Mouse (Mus musculus): Measurements from ENCODE around the gene Stxbp2. TPM values are rescaled to one million over a fixed set of nuclear protein-coding genes. Genes with fewer than 3 reads are reported as not detected.
A peak's percentile ranks its signal among the peaks of the same experiment; 100 is the strongest.

The Stxbp2 gene
- polyA plus RNA-seq, 1 experiment from 2014 or later: 243 TPM

GRCm38 (mm10) chr8:3609046-3609815 lies 21.5 kb upstream of the Stxbp2 start:
- Histone ChIP-seq H3K36me3 (ENCODE audit: inconsistent target) (peaks cover 46% of the 10 kb centered on the region), H3K4me3 (ENCODE audit: inconsistent target) (no peak overlapping the region), H3K27ac (no peak overlapping the region), H3K79me2 (ENCODE audit: inconsistent target) (no peaks in the 10 kb centered on the region)
- 56% methylated on average over 12 of the region's 12 CpGs for WGBS (ENCODE audit: missing documents)

GRCm38 (mm10) chr8:3609816-3610150 lies 21.0 kb upstream of the Stxbp2 start:
- no peak overlapping the region for H3K27ac ChIP-seq
- H3K79me2 ChIP-seq (ENCODE audit: inconsistent target): no peaks in the 10 kb centered on the region
- no peak overlapping the region for H3K4me3 ChIP-seq (ENCODE audit: inconsistent target)
- H3K36me3 ChIP-seq (ENCODE audit: inconsistent target): peaks cover 51% of the 10 kb centered on the region
- 98% methylated on average over 6 of the region's 6 CpGs for WGBS (ENCODE audit: missing documents)

- Histone ChIP-seq H3K27ac (peak within 1 kb of the TSS; percentile 46), H3K4me3 (ENCODE audit: inconsistent target) (peak within 1 kb of the TSS; percentile 99), H3K36me3 (ENCODE audit: inconsistent target) (peaks cover 32% of the 10 kb centered on the region), H3K79me2 (ENCODE audit: inconsistent target) (peaks cover 44% of the 10 kb centered on the region)
- 1% methylated on average over 36 of the region's 37 CpGs for WGBS (ENCODE audit: missing documents)
These were observed 9.4 kb upstream of the Stxbp2 start, which contains the start of the genes Xab2 and Pet100 for GRCm38 (mm10) chr8:3621199-3621970. Xab2 (minus strand) TSS chr8:3621316. Pet100 (plus strand) TSS chr8:3621548.

GRCm38 (mm10) chr8:3622119-3622518 lies 8.6 kb upstream of the Stxbp2 start:
- Histone ChIP-seq H3K27ac (no peak overlapping the region), H3K79me2 (ENCODE audit: inconsistent target) (peaks cover 44% of the 10 kb centered on the region), H3K4me3 (ENCODE audit: inconsistent target) (peak overlapping the region; percentile 99), H3K36me3 (ENCODE audit: inconsistent target) (peaks cover 24% of the 10 kb centered on the region)
- WGBS (ENCODE audit: missing documents): 74% methylated on average over 4 of the region's 8 CpGs

GRCm38 (mm10) chr8:3625445-3625844 lies 5.3 kb upstream of the Stxbp2 start, which contains the start of gene Pcp2:
Pcp2 (minus strand) TSS chr8:3625545.
- 100% methylated on average over 1 of the region's 1 CpGs for WGBS (ENCODE audit: missing documents)
- no peak within 1 kb of the TSS for H3K4me3 ChIP-seq (ENCODE audit: inconsistent target)
- peaks cover 17% of the 10 kb centered on the region for H3K79me2 ChIP-seq (ENCODE audit: inconsistent target)
- no peak within 1 kb of the TSS for H3K27ac ChIP-seq
- H3K36me3 ChIP-seq (ENCODE audit: inconsistent target): 0 out of 2 replicates have a peak, but pooled peaks cover 8% of the 10 kb centered on the region

GRCm38 (mm10) chr8:3626971-3627370 lies 3.8 kb upstream of the Stxbp2 start:
- Histone ChIP-seq H3K27ac (no peak overlapping the region), H3K79me2 (ENCODE audit: inconsistent target) (peaks cover 18% of the 10 kb centered on the region), H3K4me3 (ENCODE audit: inconsistent target) (no peak overlapping the region), H3K36me3 (ENCODE audit: inconsistent target) (0 out of 2 replicates have a peak, but pooled peaks cover 8% of the 10 kb centered on the region)
- WGBS (ENCODE audit: missing documents): 15% methylated on average over 5 of the region's 5 CpGs

GRCm38 (mm10) chr8:3628014-3628413 lies 2.7 kb upstream of the Stxbp2 start:
- Histone ChIP-seq H3K4me3 (ENCODE audit: inconsistent target) (no peak overlapping the region), H3K27ac (no peak overlapping the region), H3K79me2 (ENCODE audit: inconsistent target) (peaks cover 24% of the 10 kb centered on the region), H3K36me3 (ENCODE audit: inconsistent target) (peaks cover 10% of the 10 kb centered on the region)
- WGBS (ENCODE audit: missing documents): 80% methylated on average over 5 of the region's 5 CpGs

GRCm38 (mm10) chr8:3631478-3631875 lies 722 bp downstream of the Stxbp2 start:
- H3K27ac ChIP-seq: peak overlapping the region; percentile 83
- H3K4me3 ChIP-seq (ENCODE audit: inconsistent target): peak overlapping the region; percentile 100
- peaks cover 37% of the 10 kb centered on the region for H3K36me3 ChIP-seq (ENCODE audit: inconsistent target)
- H3K79me2 ChIP-seq (ENCODE audit: inconsistent target): peaks cover 37% of the 10 kb centered on the region
- WGBS (ENCODE audit: missing documents): 0% methylated on average over 8 of the region's 8 CpGs

- Histone ChIP-seq H3K4me3 (ENCODE audit: inconsistent target) (no peak overlapping the region), H3K79me2 (ENCODE audit: inconsistent target) (no peaks in the 10 kb centered on the region), H3K27ac (peak overlapping the region; percentile 25; the same call in 1 of the 2 replicates), H3K36me3 (ENCODE audit: inconsistent target) (peaks cover 27% of the 10 kb centered on the region)
- WGBS (ENCODE audit: missing documents): 14% methylated on average over 5 of the region's 5 CpGs
These were observed 15.0 kb downstream of the Stxbp2 start for GRCm38 (mm10) chr8:3645804-3646203.

GRCm38 (mm10) chr8:3646824-3647531 lies 16.2 kb downstream of the Stxbp2 start:
- Histone ChIP-seq H3K79me2 (ENCODE audit: inconsistent target) (no peaks in the 10 kb centered on the region), H3K36me3 (ENCODE audit: inconsistent target) (peaks cover 15% of the 10 kb centered on the region; the same call in 1 of the 2 replicates), H3K27ac (peak overlapping the region; percentile 25; the same call in 1 of the 2 replicates), H3K4me3 (ENCODE audit: inconsistent target) (no peak overlapping the region)
- 90% methylated on average over 6 of the region's 6 CpGs for WGBS (ENCODE audit: missing documents)

- peaks cover 11% of the 10 kb centered on the region; the same call in 1 of the 2 replicates for H3K36me3 ChIP-seq (ENCODE audit: inconsistent target)
- H3K79me2 ChIP-seq (ENCODE audit: inconsistent target): no peaks in the 10 kb centered on the region
- WGBS (ENCODE audit: missing documents): 80% methylated on average over 4 of the region's 4 CpGs
- H3K27ac ChIP-seq: peak overlapping the region; percentile 86
- H3K4me3 ChIP-seq (ENCODE audit: inconsistent target): no peak overlapping the region
These were observed 16.8 kb downstream of the Stxbp2 start for GRCm38 (mm10) chr8:3647561-3647960.

GRCm38 (mm10) chr8:3648268-3648667 lies 17.5 kb downstream of the Stxbp2 start:
- Histone ChIP-seq H3K4me3 (ENCODE audit: inconsistent target) (no peak overlapping the region; the same call in 1 of the 2 replicates), H3K36me3 (ENCODE audit: inconsistent target) (peaks cover 6% of the 10 kb centered on the region; the same call in 1 of the 2 replicates), H3K27ac (peak overlapping the region; percentile 86), H3K79me2 (ENCODE audit: inconsistent target) (no peaks in the 10 kb centered on the region)
- WGBS (ENCODE audit: missing documents): 6% methylated on average over 2 of the region's 2 CpGs

- no peaks in the 10 kb centered on the region for H3K36me3 ChIP-seq (ENCODE audit: inconsistent target)
- H3K4me3 ChIP-seq (ENCODE audit: inconsistent target): peak overlapping the region; percentile 4; the same call in 1 of the 2 replicates
- WGBS (ENCODE audit: missing documents): 22% methylated on average over 1 of the region's 1 CpGs
- H3K79me2 ChIP-seq (ENCODE audit: inconsistent target): no peaks in the 10 kb centered on the region
- H3K27ac ChIP-seq: peak overlapping the region; percentile 86
These were observed 18.2 kb downstream of the Stxbp2 start for GRCm38 (mm10) chr8:3648990-3649389.

- H3K4me3 ChIP-seq (ENCODE audit: inconsistent target): no peak overlapping the region
- no peaks in the 10 kb centered on the region for H3K36me3 ChIP-seq (ENCODE audit: inconsistent target)
- no peaks in the 10 kb centered on the region for H3K79me2 ChIP-seq (ENCODE audit: inconsistent target)
- 45% methylated on average over 3 of the region's 3 CpGs for WGBS (ENCODE audit: missing documents)
- H3K27ac ChIP-seq: no peak overlapping the region
These were observed 22.1 kb downstream of the Stxbp2 start for GRCm38 (mm10) chr8:3652845-3653244.
